Mouse (Mus musculus) layer of hippocampus, adult 11-12 months (tissue): ENCODE measurements around the gene Xcr1.

Experiments used
- DNase-seq: peaks from one replicate; pipeline ENCODE4 v3.0.0; 2022; ENCODE audit warnings: low spot score

The Xcr1 gene

GRCm38 (mm10) chr9:123814821-123815220, 47.0 kb downstream of the Xcr1 start:
- no peak for DNase-seq

GRCm38 (mm10) chr9:123814326-123814725, 47.5 kb downstream of the Xcr1 start:
- DNase-seq: no peak

DNA sequence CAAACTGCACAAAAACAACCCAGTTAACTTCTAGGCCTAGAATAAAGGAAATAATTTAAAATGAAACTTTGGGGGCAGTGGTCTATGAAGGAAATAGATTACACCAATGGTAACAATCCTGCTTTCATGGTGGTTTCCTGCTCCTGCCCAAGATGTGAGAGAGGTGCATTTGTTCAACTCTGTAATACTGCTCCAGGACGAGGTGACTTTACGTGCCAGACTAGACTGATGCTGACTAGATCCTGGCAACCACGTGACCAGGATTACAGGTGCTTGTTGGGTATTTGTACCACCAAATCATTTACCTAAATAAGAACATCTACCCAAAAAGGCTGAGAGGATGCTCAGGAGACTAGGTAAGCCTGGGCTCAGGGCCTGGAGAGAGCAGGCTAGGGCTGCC, 50.0 kb downstream of the Xcr1 start:
- DNase-seq: no peak

GRCm38 (mm10) chr9:123808583-123808982, 53.2 kb downstream of the Xcr1 start:
- no peak for DNase-seq

DNA sequence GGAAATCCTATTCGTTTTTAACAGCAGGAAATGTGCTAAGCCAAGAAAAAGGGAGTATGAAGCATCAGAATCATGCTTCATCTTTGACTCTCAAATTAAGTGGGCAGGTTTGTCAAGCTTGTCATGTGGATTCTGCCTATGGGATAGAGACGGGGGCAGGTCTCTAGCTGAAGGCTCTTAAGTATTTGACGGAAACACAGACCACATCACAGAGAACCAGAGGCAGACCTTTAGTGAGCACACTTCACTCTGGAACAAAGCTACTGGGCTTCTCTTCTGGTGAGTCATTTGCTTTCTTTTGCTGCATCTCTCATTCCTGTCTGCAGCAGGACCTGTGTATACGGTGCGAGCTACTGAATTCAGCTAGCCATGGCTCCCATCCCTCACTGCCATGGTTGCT, 55.6 kb downstream of the Xcr1 start, which contains the start of gene Cxcr6:
Cxcr6 (plus strand) TSS at position 209 of the 400 bp plus-strand sequence.
- DNase-seq: no peak

DNA sequence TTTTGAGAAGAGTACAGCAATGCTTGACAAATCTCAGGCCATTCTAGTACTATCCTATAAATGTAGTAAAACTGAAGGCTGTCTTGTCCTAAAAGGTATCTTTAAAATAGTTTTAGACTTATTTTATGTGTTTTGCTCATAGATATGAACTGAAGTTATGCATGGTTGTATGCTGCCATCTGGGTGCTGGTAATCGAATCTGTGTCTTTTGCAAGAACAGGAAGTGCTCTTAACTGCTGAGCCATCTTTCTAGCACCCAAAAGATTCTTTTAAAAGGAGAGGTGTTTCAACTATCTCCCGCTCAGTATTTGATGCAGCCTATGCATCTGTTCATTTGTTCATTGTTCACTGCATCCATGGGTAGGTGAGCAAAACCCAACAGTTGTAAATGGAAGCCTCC, 56.6 kb downstream of the Xcr1 start:
- DNase-seq: no peak

- no peak for DNase-seq
These were observed 58.9 kb downstream of the Xcr1 start for GRCm38 (mm10) chr9:123802896-123803295.

DNA sequence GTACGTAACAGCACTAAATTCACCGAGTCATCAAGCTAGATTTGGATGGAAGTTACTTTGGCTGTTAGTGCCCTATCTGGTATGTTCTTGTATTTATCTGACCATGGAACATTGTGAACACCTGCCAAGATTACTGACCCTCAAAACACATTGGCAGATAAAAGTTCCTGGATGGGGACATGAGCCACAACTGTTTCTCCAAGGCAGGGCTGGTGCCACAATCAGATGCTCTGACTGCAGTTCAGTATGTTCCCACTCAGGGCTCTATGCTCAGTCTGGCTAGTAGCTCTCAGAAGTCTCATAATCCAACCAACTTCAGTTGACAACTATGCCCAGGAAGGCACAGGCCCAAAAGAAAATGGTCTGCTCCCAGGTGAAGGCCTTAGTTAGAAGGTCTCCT, 59.4 kb downstream of the Xcr1 start:
- DNase-seq: no peak
